Mouse (Mus musculus) heart, embryonic 11.5 days (tissue): ENCODE measurements around the gene Myzap. TPM values are rescaled to one million over a fixed set of nuclear protein-coding genes. Genes with fewer than 3 reads are reported as not detected.

ENCODE experiments used
- ATAC-seq: fragments of 200-750 bp; cut with Nextera tagmentation; replicated peaks from 2 replicates; pipeline ENCODE4 v1.8.0; 2017; ENCODE audit warnings: moderate library complexity; ENCODE audit not compliant: insufficient number of reproducible peaks, low FRiP score, low TSS enrichment
- H3K27ac ChIP-seq: fragments of 300-500 bp; sonication (generic); 2 replicates; pipeline ENCODE4 v1.5.1; 2014; ENCODE audit warnings: mild to moderate bottlenecking, low read depth, low read length
- H3K27me3 ChIP-seq: fragments of 300-500 bp; sonication (generic); 2 replicates; pipeline ENCODE4 v1.6.1; 2014; ENCODE audit warnings: mild to moderate bottlenecking, low read length, mixed read lengths; ENCODE audit not compliant: control insufficient read depth, insufficient read depth
- H3K36me3 ChIP-seq: fragments of 300-500 bp; sonication (generic); 2 replicates; pipeline ENCODE4 v1.6.1; 2014; ENCODE audit warnings: mild to moderate bottlenecking, low read length, moderate library complexity, mixed read lengths; ENCODE audit not compliant: control insufficient read depth, insufficient read depth
- H3K4me1 ChIP-seq: fragments of 300-500 bp; sonication (generic); 2 replicates; pipeline ENCODE4 v1.6.1; 2014; ENCODE audit warnings: low read length; ENCODE audit not compliant: control insufficient read depth, insufficient read depth
- H3K4me2 ChIP-seq: fragments of 300-500 bp; sonication (generic); 2 replicates; pipeline ENCODE4 v1.6.1; 2014; ENCODE audit warnings: mild to moderate bottlenecking, moderate library complexity
- H3K4me3 ChIP-seq: fragments of 300-500 bp; sonication (generic); 2 replicates; pipeline ENCODE4 v1.5.1; 2014; ENCODE audit warnings: low read depth, low read length
- H3K9ac ChIP-seq: fragments of 300-500 bp; sonication (generic); 2 replicates; pipeline ENCODE4 v1.6.1; 2014; ENCODE audit warnings: mild to moderate bottlenecking, low read depth, low read length, moderate library complexity
- H3K9me3 ChIP-seq: fragments of 300-500 bp; sonication (generic); replicated peaks from 2 replicates; pipeline ENCODE4 v1.6.1; 2016; ENCODE audit warnings: low read length; ENCODE audit not compliant: control insufficient read depth
- WGBS: fragments of 180-500 bp; shearing (Covaris S2); extraction: QIAGEN DNeasy Blood & Tissue Kit; methylation state at CpG from one replicate; pipeline ENCODE4 v1.1.7; 2014; ENCODE audit not compliant: insufficient replicate concordance; 5-methylcytosine and 5-hydroxymethylcytosine counted together
- polyA plus RNA-seq: library from polyadenylated mRNA; unstranded; fragments of >200 nt; fragmentation: Nextera tagmentation; extraction: Ambion mirVana; gene quantifications from 2 replicates; pipeline ENCODE4 v1.2.1, GENCODE M21; 2014

Gene Myzap
- polyA plus RNA-seq, 1 experiment from 2014 or later, result 51.3 TPM

DNA sequence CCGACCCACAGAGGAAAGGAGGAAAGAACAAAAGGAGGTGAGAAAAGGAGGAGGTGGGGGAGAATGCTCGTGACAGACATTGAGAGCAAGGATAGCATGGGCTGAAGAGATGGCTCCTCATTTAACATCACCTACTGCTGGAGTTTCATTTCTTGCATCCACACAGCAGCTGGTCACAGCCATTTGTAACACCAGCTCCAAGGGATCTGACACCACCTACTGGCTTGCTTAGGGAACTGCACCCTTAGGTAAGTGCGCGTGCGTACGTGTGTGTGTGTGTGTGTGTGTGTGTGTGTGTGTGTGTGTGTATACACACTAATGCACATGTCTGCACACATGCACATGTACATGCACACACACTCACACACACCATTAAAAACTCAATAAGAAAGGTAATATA lies 20.8 kb upstream of the Myzap start:
- H3K36me3 ChIP-seq, result no peaks in the 10 kb centered on the region
- H3K4me2 ChIP-seq, result no peak overlapping the region
- H3K9ac ChIP-seq, result no peak overlapping the region
- H3K9me3 ChIP-seq, result no peaks in the 10 kb centered on the region
- ATAC-seq, result no peak
- H3K27ac ChIP-seq, result no peak overlapping the region
- no peaks in the 10 kb centered on the region for H3K27me3 ChIP-seq
- H3K4me1 ChIP-seq, result peaks cover 13% of the 10 kb centered on the region; the same call in 1 of the 2 replicates
- no peak overlapping the region for H3K4me3 ChIP-seq
- WGBS, result 74% methylated on average over 6 of the region's 6 CpGs

DNA sequence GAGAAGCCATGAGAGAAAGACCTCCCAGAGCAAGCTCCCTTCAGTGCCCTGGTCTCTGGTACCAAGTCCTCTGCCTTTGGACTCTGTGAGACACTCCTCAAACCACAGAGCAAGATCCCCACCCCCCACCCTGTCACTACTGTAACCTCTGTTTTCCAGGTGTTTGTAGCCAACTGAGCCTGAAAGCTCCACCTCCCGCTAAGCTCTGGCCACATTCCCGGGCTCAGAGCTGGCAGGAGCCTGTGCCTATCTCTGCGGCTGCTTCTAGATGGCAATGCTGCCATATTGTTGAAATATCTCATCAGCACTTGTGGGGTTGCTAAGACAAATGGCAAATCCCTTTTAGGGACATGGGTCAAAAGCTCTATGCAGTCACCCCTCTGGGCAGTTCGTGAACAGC lies 19.7 kb upstream of the Myzap start:
- Histone ChIP-seq H3K9ac (no peak overlapping the region), H3K4me1 (peaks cover 13% of the 10 kb centered on the region; the same call in 1 of the 2 replicates), H3K4me3 (no peak overlapping the region), H3K27ac (no peak overlapping the region), H3K36me3 (no peaks in the 10 kb centered on the region), H3K4me2 (no peak overlapping the region), H3K27me3 (no peaks in the 10 kb centered on the region), H3K9me3 (no peaks in the 10 kb centered on the region)
- ATAC-seq, result no peak
- 52% methylated on average over 4 of the region's 4 CpGs for WGBS

DNA sequence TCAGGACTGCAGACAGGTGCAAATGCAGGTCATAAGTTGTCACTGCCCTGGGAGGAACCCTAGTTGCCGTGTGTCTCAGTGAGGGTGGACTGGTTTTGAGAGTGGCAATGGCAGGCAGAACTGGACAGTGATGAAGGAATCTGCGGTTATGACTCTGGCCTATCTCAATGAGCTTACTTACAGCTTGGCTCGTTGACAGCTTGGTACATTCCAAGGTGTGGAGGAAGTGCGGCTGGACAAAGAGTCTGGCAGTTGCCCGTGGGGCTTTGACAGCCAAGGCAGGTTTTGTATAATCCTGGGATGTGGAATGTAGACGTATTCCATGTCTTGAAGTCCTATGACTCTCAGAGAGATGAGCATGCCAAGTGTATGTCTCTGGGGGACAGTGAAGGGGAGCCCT lies 16.9 kb upstream of the Myzap start:
- no peaks in the 10 kb centered on the region for H3K36me3 ChIP-seq
- H3K4me1 ChIP-seq, result peaks cover 25% of the 10 kb centered on the region
- no peaks in the 10 kb centered on the region for H3K27me3 ChIP-seq
- WGBS, result 22% methylated on average over 6 of the region's 6 CpGs
- no peak overlapping the region for H3K9ac ChIP-seq
- no peak overlapping the region for H3K4me2 ChIP-seq
- ATAC-seq, result no peak
- H3K4me3 ChIP-seq, result no peak overlapping the region
- no peak overlapping the region for H3K27ac ChIP-seq
- H3K9me3 ChIP-seq, result no peaks in the 10 kb centered on the region

DNA sequence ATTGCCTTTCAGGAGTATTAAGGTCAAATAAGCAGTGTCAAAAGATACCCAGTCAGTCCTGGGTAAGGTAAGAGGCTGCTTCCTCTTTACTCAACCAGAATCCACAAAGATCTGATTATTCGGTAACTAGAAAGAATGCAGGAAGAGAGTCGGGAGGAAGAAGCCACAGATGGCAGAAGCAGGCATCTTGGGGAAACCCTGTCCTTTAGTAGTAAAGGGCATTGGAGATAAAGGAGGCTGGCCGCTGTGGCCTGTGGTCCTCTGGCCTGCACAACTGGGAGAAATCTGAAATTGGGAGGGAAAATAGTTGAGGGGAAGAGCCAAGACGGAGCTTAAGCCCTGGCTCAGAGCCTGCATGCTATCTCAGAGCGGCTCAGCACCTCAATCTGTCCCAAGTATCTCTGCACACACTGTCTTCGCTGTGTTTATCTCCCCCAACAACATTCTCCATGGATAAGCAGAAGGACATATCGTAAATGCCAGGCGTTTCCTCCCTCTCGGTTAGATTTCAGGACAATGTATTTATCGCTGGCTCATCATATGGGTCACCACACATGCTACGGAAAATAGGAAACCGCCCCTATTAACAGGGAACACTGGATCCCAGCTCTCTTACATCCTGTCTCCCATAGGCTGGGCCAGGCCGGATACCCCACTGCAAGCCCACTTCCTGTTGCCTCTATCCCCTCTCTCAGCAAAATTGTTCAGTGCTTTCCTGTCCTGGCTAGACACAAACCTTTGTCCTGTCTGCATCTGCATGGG lies 14.3 kb upstream of the Myzap start:
- H3K4me3 ChIP-seq, result no peak overlapping the region
- WGBS, result 23% methylated on average over 13 of the region's 13 CpGs
- H3K27ac ChIP-seq, result peak overlapping the region; percentile 42
- peaks cover 29% of the 10 kb centered on the region for H3K4me1 ChIP-seq
- H3K9me3 ChIP-seq, result no peaks in the 10 kb centered on the region
- no peak overlapping the region for H3K9ac ChIP-seq
- ATAC-seq, result peak; percentile 53
- H3K27me3 ChIP-seq, result no peaks in the 10 kb centered on the region
- H3K36me3 ChIP-seq, result no peaks in the 10 kb centered on the region
- H3K4me2 ChIP-seq, result no peak overlapping the region

DNA sequence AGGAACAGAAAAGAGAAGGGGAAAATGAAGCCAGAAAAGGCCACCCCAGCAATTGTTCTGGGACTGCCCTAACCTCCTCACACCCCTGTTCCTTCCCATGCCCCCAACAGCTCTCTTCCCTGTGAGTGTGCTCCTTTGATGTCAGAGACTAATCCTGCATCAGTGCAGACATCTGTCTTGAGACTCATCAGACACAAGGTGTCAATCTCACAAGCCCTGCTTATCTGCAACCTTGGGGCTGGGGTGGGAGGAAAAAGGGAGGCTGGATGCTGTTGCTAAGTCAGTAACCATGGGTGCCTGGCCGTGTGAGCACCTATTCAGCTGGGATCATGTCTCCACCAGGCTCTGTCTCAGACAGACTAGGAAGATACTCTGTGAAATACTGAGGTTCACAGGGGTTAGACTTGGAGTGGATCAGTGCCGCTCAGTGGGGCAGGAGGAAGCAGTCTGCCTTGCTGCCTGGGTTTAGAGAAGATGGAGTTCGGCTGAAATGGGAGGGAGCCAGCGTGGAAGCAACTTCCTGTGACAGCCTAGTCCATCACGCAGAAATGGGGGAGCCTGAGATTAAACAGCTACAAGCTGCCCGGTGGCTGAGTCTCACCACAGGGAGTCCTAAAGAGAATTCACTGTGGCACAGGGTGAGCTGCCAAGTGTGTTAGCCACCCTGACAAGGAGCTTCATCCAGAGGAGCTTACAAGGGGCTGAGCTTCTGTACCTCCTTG lies 12.9 kb upstream of the Myzap start:
- Histone ChIP-seq H3K9me3 (no peaks in the 10 kb centered on the region), H3K27ac (no peak overlapping the region), H3K4me2 (no peak overlapping the region), H3K9ac (no peak overlapping the region), H3K27me3 (no peaks in the 10 kb centered on the region), H3K4me1 (peaks cover 29% of the 10 kb centered on the region), H3K4me3 (no peak overlapping the region), H3K36me3 (no peaks in the 10 kb centered on the region)
- WGBS, result 29% methylated on average over 6 of the region's 6 CpGs
- no peak for ATAC-seq

DNA sequence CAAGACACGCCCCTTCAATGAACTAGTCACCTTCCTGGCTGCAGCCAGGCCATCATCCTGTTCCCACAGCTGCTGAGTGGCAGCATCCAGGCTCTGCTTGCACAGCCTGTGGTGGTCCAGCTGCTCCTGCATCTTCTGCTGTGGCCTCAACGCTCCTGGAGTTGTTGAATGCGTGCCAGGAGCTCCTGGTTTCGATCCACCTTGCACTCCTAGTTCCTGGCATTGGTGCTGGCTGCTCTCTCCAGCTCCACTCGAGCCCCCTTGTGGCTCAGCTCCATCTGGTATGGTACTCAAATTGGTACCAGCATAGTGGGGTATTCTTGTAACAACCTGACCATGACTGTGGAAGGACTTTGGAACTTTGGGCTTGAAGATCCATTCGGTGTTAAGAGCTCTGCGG lies 7.7 kb upstream of the Myzap start:
- no peaks in the 10 kb centered on the region for H3K9me3 ChIP-seq
- WGBS, result 72% methylated on average over 7 of the region's 7 CpGs
- H3K4me2 ChIP-seq, result no peak overlapping the region
- peaks cover 15% of the 10 kb centered on the region for H3K4me1 ChIP-seq
- H3K27me3 ChIP-seq, result peaks cover 2% of the 10 kb centered on the region; the same call in 1 of the 2 replicates
- no peak overlapping the region for H3K9ac ChIP-seq
- H3K27ac ChIP-seq, result no peak overlapping the region
- no peak for ATAC-seq
- no peak overlapping the region for H3K4me3 ChIP-seq
- H3K36me3 ChIP-seq, result no peaks in the 10 kb centered on the region

DNA sequence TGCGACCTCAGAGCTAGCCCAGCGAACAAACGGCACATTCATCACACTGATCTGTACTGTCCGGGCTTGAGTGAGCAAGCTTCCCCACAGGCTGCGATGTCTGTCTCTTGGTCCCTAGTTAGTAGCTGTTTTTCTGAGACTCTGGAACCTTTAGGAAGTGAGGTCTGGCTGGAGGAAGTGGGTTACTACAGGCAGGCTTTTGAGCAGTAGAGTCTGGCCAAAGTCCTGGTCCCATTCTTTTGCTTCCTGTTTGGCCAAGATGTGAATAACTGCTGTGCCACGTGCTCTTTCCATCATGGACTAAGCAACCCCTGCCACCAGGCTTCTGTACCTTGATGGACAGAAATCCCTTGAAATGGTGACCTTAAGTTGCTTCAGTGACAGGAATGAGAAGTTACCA lies 4.7 kb upstream of the Myzap start:
- Histone ChIP-seq H3K4me1 (peaks cover 14% of the 10 kb centered on the region), H3K27me3 (peaks cover 2% of the 10 kb centered on the region; the same call in 1 of the 2 replicates), H3K4me3 (no peak overlapping the region), H3K27ac (no peak overlapping the region), H3K36me3 (no peaks in the 10 kb centered on the region), H3K9me3 (no peaks in the 10 kb centered on the region), H3K4me2 (no peak overlapping the region), H3K9ac (no peak overlapping the region)
- no peak for ATAC-seq
- WGBS, result 64% methylated on average over 6 of the region's 6 CpGs

DNA sequence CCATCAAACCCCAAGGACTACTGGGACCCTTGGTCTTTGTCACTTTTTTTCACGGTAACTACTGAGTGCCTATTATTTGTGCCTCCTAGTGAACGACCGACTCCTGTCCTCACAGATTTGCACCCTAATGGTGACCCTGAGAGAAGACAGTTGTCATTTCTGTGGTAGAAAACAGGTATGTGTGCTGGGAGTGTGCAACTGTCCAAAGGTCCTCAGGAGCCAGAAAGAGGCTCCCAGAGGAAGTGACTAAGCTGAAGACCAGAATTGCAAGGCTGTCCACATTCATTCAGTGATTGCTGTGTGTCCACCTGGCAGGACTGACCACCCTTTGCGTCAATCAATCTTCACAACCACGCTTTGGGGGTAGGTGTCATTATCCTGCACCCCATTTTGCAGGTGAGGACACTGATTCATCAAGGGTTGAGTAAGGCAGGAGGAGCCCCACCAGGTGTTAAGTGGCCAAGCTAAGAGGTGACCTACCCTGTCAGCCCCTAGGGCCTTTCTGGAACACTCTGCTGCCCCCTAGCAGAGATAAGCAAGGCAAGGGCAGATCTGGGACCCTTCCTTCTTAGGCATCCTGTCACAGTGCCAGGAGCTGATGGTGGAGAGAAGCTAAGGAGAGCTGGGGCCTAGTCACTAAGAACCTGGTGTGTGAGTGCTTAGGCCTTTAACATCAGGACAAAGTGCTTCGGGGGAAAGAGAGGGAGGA lies 571 bp upstream of the Myzap start:
- H3K9ac ChIP-seq, result peak overlapping the region; percentile 74

More for the DNA sequence above, 571 bp upstream of the Myzap start:
- H3K4me1 ChIP-seq, result peaks cover 35% of the 10 kb centered on the region
- WGBS, result 25% methylated on average over 6 of the region's 6 CpGs
- H3K9me3 ChIP-seq, result no peaks in the 10 kb centered on the region
- H3K27ac ChIP-seq, result 0 out of 2 replicates have a peak overlapping the region, but pooled peaks have one; percentile 22
- H3K27me3 ChIP-seq, result peaks cover 2% of the 10 kb centered on the region; the same call in 1 of the 2 replicates
- H3K36me3 ChIP-seq, result no peaks in the 10 kb centered on the region
- peak overlapping the region; percentile 76 for H3K4me2 ChIP-seq
- peak overlapping the region; percentile 63 for H3K4me3 ChIP-seq
- no peak for ATAC-seq
